Mouse (Mus musculus) frontal cortex, postnatal 10 days (tissue): ENCODE results near the gene Dst.
"Not testable (repeated sequence)": the region's sequence is repeated elsewhere in the genome, so short reads cannot be mapped to it uniquely, and the experiment has no call there.

Source experiments
- DNase-seq, 2 experiments: peaks; one replicate each; pipeline ENCODE4 v3.0.0; 2022; ENCODE audit warnings: low spot score in 2 of 2, mixed read lengths in 1 of 2

Gene Dst

DNA sequence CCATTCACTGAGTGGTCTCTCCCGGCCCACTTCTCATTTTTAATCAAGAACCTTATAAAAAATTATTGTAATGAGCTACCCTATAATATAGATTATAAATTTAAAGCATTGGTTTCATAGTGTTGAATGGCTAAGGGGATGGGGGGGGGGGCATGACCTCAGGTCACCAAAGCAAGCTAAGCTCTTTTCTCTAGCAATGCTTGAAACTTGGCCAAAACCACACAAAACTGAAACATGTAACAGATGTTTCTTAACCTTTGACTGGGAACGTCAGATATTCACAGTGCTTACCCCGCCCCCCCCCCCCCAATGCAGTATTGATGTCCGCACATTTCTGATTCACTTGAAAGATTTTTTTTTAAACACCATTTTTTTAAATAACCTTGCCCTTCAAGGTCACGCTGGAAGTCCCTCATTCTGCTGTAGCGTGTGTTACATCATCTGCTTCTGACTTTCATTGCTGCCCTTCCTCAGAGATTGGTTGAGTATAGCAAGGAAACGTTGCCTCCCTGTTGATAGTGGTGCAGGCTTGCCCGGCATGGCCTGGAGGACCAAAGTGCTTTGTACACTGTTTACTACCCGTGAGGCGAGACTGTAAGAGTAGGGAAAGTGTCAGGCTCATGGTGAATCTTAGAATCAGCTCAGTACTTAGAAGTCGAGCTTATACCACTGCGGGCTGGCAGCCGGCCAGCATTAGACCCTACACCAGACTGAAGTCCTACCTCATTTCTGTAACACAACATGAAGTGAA is 380.9 kb downstream of the Dst start:
- DNase-seq: no peak

DNA sequence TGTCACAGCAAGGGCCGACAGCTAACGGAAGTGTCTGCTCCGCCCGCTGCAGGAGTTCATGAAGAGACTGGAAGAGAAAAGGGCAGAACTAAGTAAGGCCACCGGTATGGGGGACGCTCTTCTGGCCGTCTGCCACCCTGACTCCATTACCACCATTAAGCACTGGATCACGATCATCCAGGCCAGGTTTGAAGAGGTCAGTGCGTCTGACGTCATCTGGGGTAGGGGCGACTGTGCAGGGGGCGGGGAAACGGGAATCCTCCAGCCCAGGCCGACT is 381.4 kb downstream of the Dst start:
- DNase-seq: no peak

DNA sequence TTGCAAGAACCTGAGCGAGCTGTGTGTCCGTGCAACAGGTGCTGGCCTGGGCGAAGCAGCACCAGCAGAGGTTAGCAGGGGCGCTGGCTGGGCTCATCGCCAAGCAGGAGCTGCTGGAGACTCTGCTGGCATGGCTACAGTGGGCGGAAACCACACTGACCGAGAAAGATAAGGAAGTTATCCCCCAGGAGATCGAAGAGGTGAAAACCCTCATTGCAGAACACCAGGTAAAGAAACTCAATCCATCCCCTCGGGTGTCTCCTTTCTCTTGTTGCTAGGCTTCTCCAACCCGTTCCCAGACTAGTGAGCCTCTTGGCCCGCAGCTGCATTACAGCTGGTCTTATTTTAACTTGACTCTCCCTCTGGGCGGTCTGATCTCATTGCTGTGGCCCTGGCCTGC is 382.3 kb downstream of the Dst start:
- no peak for DNase-seq

DNA sequence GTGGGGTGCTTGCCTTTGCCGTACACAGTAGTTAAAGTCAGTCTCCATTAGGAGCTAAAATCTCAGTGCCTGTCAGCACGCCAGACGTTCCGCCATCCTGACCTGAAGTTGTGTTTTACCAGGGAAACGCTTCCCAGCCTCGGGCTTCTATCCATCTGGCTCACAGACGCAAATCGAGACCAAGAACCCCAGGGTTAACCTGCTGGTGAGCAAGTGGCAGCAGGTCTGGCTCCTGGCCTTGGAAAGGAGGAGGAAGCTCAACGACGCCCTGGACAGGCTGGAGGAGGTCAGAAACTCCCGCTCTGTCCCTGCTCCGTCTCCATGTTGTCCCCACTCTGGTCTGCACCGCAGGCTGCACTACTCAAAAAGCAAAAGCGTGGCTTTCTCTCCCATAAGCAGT is 385.2 kb downstream of the Dst start:
- no peak for DNase-seq

DNA sequence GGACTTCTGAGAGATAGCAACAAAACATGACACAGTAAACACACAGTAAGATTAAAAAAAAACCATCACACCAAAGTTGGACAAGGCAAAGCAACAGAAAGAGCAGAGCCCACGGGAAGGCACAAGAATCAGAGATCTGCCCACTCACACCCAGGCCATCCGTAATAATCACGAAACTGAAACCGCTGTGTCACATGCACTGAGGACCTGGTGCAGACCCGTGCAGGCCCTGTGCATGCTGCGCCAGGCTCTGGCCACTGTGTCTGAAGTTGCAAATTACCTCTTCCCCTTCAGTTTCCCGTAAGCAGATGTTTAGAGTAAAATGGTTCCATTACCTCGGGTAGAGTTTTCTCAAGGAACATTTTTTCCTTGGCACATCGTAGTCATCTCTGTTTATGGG is 389.6 kb downstream of the Dst start:
- no peak for DNase-seq

DNA sequence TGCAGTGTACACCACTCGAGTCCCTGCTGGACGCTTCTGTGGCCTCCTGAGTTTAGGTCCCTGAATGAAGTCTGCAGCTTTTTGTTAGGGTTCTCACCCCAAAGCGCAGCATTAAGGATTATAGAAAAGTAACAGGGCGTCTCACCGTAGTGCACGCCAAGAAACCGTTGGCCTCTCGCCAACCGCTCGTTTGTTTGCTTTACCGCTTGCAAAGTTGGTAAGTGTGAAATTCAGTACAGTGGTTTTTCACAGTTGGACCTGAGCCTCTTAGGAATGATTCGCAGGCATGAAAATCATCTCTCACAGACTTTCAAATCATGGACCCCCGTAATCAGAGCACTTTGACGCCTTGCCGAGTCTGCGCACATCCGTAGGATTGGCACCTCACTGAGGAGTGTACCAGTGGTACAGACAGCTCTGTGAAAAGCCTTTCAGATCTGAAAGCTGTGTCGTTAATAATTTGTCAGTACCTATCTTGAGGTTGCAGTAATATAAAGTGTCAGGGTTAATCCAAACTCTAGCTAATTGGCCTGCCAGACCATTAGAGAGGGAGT is 390.7 kb downstream of the Dst start:
- DNase-seq: no peak

DNA sequence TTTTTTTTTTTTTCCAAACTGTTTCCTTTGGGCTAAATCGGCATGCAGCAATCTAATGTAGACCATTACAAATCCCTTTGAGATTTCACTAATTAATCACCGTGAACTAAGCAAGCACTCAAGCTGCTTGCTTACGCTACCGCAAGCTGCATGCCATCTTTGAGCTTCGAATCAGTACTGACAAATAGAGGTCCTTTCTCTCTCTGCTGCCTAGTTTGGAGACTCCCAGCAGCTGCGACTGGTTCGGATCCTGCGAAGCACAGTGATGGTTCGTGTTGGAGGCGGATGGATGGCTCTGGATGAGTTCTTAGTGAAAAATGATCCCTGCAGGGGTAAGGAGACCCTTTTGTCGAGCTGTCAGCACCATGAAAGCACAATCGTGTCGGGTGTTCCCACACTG is 391.5 kb downstream of the Dst start:
- no peak for DNase-seq

DNA sequence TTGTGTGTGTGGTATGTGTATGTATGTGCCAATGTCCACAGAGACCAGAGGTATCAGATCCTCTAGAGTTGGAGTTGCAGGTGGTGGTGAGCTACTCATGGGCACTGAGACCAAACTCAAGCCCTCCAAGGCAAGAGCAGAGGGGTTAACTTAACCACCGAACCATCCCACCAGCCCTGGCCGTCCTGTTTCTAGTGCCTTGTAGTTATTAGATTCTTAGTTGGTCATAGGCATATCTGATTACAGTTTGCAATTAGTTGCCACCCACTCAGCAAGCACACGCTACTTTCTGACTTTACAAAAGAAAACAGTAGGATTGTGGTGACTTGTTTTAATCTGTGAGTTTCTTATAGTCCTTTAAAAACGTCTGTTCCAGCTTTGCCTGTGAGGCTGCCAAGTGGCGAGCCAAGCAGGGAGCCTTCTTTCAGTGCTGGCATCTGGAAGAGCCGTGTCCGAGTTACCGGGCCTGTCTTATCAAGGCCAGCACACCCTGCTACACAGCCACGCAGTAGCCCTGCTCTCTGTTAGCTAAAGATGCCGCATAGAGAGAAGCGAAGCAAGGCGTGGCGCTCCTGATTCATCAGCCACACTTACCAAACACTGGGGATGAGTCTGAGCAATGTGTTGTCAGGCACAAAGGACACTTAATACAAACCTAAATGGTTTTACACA is 392.4 kb downstream of the Dst start:
- no peak for DNase-seq

DNA sequence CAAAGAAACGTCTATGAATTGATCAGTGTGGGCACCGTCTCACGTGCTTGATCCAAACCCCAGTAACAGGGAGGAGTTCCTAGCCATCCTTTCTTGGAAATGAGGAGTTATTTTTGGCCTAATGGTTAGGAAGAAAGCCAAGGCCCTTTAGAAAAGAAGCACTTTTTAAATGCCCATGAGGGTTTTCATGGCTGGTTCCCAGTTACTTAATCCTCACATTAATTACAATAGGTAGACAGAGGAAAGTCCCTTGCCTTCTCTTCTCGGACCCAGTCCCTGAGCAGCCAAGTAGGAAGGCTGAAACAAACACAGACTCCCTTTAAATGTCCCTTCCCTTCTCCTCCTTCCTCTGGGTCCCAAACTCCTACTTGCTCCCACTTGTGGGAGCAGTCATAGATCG is 396.2 kb downstream of the Dst start:
- DNase-seq: no peak

DNA sequence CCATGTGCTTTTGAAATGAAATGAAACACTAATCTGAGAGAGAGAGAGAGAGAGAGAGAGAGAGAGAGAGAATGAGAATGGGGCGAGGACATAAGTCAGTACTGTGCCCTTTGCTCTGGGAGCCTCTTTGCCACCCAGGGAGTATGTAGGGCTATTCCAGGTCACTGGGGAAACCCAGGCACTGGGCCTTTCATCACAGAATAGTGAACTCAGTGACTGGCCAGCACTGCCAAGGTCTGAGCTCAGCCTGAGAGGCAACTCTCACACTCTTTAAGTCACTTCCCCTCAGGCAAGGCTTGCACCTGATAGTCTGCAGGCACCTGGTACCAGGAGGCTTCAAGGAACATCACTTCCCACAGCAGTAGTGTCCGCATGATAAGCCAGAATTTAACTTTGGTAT is 398.7 kb downstream of the Dst start:
- DNase-seq: no peak

DNA sequence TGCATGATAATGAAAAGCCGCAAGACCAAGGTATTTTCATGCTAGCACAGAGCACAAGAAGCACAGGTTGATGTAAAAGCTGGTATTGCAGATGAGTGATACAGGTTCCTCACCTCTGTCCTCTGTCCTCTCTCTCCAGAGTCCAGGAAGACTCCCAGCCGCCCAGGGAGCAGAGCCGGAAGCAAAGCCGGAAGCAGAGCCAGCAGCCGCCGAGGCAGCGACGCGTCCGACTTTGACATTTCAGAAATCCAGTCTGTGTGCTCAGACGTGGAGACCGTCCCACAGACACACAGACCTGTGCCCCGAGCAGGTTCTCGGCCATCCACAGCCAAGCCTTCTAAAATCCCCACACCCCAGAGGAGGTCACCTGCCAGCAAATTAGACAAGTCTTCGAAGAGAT is 399.2 kb downstream of the Dst start:
- DNase-seq: no peak

DNA sequence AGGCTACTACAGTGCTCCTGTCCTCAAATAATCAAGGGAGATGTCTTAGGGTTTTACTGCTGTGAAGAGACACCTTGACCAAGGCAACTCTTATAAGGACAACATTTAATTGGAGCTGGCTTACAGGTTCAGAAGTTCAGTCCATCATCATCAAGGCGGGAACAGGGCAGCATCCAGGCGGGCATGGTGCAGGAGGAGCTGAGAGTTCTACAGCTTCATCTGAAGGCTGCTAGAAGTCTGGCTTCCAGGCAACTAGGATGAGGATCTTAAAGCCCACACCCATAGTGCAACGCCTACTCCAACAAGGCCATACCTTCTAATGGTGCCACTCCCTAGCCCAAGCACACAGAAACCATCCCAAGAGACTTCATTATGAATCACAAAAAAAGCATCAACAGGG is 400.8 kb downstream of the Dst start:
- DNase-seq: not testable (repeated sequence)

DNA sequence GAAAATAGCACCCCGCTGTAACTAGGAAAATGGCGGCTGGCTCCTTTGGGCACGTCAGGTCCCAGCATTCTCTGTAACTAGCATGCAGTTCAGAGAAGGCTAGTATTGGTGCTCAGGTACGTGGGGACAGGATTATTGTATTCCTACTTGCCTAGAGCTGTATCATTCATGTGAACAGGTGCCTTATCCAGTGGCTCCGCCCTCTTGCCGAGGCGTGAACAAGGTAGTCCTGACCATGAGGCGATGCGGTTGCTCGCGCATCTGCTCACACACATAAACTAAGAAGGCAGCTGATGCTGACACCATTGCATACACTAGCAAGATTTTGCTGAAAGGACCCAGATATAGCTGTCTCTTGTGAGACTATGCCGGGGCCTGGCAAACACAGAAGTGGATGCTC is 401.4 kb downstream of the Dst start:
- DNase-seq: no peak

DNA sequence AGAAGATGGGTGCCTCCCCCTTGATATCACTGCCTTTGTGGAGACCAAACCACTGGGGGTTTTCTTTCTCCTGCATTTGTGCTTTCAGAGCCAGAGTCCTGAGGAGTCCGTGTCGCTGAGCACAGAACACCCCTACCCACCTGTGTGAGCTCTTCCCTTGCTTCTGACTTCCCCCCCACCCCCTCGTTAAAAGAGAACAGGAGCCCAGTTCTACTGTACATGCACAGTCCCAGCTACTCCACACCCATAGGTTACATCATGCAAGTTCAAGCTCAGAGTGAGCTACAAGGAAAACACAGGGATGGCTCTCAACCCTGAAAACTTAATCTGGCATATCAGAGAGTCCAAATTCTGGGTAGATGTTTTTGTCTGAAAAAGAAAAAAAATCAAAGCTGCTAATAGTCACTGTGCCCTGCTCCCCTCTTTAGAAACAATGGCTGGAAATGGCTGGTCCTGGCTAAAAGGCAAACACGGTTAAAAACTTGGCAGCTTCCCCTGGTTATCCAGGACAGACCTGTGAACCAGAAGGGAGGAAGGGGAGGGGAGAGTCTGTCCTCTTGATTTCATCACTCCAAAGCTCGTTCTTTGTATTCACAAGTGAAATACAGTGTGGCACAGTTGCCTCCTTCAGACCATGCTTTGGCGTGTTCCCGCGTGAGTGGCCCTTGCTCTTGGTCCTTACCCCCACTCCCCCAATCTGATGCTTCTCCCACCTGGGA is 402.7 kb downstream of the Dst start:
- no peak for DNase-seq

DNA sequence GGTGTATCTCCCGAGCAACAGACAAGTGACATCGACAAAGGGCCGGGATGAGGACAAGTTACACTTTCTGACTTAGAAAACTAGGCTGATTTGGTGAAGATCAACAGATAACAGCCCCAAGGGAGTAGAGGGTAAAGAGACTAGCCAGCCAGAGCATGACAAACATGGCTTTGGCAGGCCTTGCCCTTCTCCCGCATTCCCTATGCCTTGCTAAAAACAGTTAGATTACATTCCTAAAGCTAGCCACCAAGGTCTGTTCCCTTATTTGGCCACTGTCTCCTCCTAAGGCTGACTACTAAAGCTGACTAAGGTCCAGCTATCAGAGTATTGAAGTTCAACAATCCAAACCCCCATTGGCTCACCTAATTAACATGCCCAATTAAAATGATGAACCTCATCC is 404.8 kb downstream of the Dst start:
- no peak for DNase-seq

DNA sequence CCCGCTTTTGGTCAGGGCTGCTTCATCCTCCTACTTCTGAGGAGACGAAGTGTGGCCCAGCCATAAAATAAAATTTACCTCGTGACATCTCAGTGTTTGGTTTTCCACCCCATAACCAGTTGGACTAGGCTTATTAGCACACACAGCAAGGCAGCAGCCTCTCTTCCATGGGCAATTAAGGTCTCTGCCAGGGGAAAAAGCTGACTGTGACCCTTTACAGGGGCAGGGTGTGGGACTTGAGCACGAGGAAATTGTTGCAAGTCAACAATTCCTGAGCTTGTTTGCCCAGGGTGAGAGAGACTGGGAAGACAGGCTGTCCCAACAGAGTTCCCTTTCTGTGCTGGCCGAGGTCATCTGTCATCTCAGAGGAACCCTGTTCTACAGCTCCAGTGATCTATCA is 407.4 kb downstream of the Dst start:
- no peak for DNase-seq

DNA sequence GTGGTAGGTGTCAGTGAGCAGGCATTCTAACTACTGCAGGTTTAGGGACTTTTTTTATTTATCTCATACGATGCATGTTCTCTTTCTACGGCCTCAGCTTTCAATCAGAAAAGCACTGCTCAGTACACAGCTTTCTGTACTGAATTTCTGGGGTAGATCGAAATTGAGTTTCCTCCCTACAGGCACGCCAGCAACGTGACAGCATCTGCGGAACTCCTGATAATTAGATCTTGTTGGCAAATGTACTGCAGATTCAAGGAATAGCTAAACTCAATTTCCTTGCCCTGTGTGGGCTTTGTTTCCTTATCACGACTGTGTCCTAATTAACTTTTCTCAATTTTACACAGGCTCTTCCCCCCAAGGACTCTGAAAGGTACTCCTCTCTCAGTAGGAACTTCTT is 416.2 kb downstream of the Dst start:
- no peak for DNase-seq

DNA sequence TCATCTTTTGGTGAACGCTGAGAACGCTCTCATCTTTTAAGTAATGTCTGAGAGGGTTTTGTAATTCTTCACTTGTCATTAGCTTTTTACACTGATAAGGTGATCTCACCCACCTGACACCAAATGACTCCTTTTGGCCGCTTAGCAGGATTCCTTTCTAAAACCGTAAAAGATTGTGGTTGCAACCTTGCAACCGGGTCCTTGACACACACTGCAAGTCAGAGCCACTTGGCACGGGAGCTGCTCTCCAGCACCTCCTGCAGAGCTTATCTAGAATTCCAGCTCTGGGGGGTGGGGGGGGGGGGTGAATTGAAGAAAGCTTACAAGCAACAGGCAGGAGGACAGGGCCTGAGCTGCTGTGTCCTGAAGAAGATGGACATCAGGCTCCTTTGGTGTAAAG is 420.6 kb downstream of the Dst start:
- no peak for DNase-seq

DNA sequence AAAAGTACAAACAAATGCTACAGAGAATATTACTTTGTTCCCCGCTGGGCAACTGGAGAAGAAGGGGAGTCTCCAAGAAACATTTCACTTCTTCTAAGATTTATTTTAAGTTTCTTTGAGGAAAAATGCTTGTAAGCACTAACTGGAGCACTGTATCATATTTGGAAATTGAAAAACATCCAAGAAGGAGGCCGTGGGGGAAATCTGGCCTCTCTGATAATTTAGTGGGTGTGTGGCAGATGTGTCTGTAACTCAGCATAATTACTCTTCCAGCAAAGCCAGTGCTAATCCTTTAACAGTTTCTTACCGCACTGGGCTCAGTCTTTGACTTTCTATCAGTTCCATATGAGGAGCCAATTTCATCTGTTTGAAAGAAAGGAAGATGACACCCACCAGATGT is 423.7 kb downstream of the Dst start:
- no peak for DNase-seq
